Mouse (Mus musculus): ENCODE measurements around the gene Thbs1.

DNA sequence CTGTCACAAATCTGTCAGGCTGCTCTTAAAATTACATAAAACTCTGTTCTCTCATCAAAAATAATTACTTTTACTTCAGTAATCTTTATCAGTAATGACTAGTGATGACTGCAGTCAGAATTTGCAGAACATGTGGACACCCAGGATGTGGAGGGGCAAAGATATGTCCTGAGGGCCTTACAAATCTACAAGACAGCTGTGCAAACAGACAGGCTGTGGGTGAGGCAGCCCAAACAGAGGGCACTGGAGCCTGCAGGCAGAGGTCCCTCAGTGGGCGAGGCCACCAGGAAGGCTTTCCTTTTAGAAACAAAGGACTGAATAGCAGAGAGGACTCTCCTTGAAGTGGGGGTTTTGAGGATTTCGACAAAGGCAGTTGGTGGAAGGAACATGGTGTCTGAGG, 37.6 kb upstream of the Thbs1 start:
- TF ChIP-seq POLR2A (IDR thresholded peaks at IDR 0.05; ENCODE audit: insufficient read length, low read depth): no peak
- no peak for TF ChIP-seq MAX (IDR thresholded peaks at IDR 0.05; ENCODE audit: low read depth)

All from myocyte (in vitro differentiated cells).